Mouse (Mus musculus): ENCODE results near the gene Rnf128. TPM values are rescaled to one million over a fixed set of nuclear protein-coding genes. Genes with fewer than 3 reads are reported as not detected.

The Rnf128 gene
- polyA plus RNA-seq, 1 experiment from 2014 or later = 3.6 TPM

- H3K4me1 ChIP-seq (ENCODE audit: control insufficient read depth, insufficient read depth, low read length) = no peaks in the 10 kb centered on the region
- H3K27me3 ChIP-seq (ENCODE audit: control insufficient read depth, insufficient read depth, low read length) = no peaks in the 10 kb centered on the region
- H3K9ac ChIP-seq (replicated peaks; ENCODE audit: low read length) = no peak overlapping the region
- no peaks in the 10 kb centered on the region for H3K9me3 ChIP-seq (ENCODE audit: control insufficient read depth, low read length)
- no peak for ATAC-seq (ENCODE audit: low FRiP score, low TSS enrichment)
- no peak overlapping the region for H3K4me2 ChIP-seq (ENCODE audit: low read length)
- H3K4me3 ChIP-seq (replicated peaks; ENCODE audit: low read depth, low read length) = no peak overlapping the region
- no peaks in the 10 kb centered on the region for H3K36me3 ChIP-seq (ENCODE audit: control insufficient read depth, insufficient read depth, low read length)
- 80% methylated on average over 5 of the region's 5 CpGs for WGBS
- no peak overlapping the region for H3K27ac ChIP-seq (replicated peaks; ENCODE audit: low read depth, low read length)
- no peak for DNase-seq
Measured at GRCm38 (mm10) chrX:139537641-139538397, 25.3 kb upstream of the Rnf128 start.

- no peaks in the 10 kb centered on the region for H3K9me3 ChIP-seq (ENCODE audit: control insufficient read depth, low read length)
- no peak for ATAC-seq (ENCODE audit: low FRiP score, low TSS enrichment)
- H3K27me3 ChIP-seq (ENCODE audit: control insufficient read depth, insufficient read depth, low read length) = no peaks in the 10 kb centered on the region
- no peak overlapping the region for H3K27ac ChIP-seq (replicated peaks; ENCODE audit: low read depth, low read length)
- no peak for DNase-seq
- no peak overlapping the region for H3K4me2 ChIP-seq (ENCODE audit: low read length)
- no peaks in the 10 kb centered on the region for H3K36me3 ChIP-seq (ENCODE audit: control insufficient read depth, insufficient read depth, low read length)
- H3K4me1 ChIP-seq (ENCODE audit: control insufficient read depth, insufficient read depth, low read length) = no peaks in the 10 kb centered on the region
- no peak overlapping the region for H3K4me3 ChIP-seq (replicated peaks; ENCODE audit: low read depth, low read length)
- 77% methylated on average over 7 of the region's 7 CpGs for WGBS
- H3K9ac ChIP-seq (replicated peaks; ENCODE audit: low read length) = no peak overlapping the region
Measured at GRCm38 (mm10) chrX:139543726-139544125, 19.4 kb upstream of the Rnf128 start.

GRCm38 (mm10) chrX:139550456-139550855, 12.7 kb upstream of the Rnf128 start:
- Histone ChIP-seq H3K4me1 (ENCODE audit: control insufficient read depth, insufficient read depth, low read length) (no peaks in the 10 kb centered on the region), H3K27me3 (ENCODE audit: control insufficient read depth, insufficient read depth, low read length) (no peaks in the 10 kb centered on the region; the same call in 1 of the 2 replicates), H3K4me2 (ENCODE audit: low read length) (no peak overlapping the region), H3K27ac (replicated peaks; ENCODE audit: low read depth, low read length) (no peak overlapping the region), H3K9me3 (ENCODE audit: control insufficient read depth, low read length) (no peaks in the 10 kb centered on the region), H3K36me3 (ENCODE audit: control insufficient read depth, insufficient read depth, low read length) (no peaks in the 10 kb centered on the region), H3K9ac (replicated peaks; ENCODE audit: low read length) (no peak overlapping the region), H3K4me3 (replicated peaks; ENCODE audit: low read depth, low read length) (no peak overlapping the region)
- DNase-seq (no peak), ATAC-seq (ENCODE audit: low FRiP score, low TSS enrichment) (no peak)
- 75% methylated on average over 5 of the region's 5 CpGs for WGBS

GRCm38 (mm10) chrX:139552090-139552489, 11.0 kb upstream of the Rnf128 start:
- Histone ChIP-seq H3K4me2 (ENCODE audit: low read length) (no peak overlapping the region), H3K36me3 (ENCODE audit: control insufficient read depth, insufficient read depth, low read length) (no peaks in the 10 kb centered on the region), H3K4me1 (ENCODE audit: control insufficient read depth, insufficient read depth, low read length) (no peaks in the 10 kb centered on the region), H3K9me3 (ENCODE audit: control insufficient read depth, low read length) (no peaks in the 10 kb centered on the region), H3K27ac (replicated peaks; ENCODE audit: low read depth, low read length) (no peak overlapping the region), H3K9ac (replicated peaks; ENCODE audit: low read length) (no peak overlapping the region), H3K4me3 (replicated peaks; ENCODE audit: low read depth, low read length) (no peak overlapping the region), H3K27me3 (ENCODE audit: control insufficient read depth, insufficient read depth, low read length) (no peaks in the 10 kb centered on the region; the same call in 1 of the 2 replicates)
- no peak for ATAC-seq (ENCODE audit: low FRiP score, low TSS enrichment)
- DNase-seq = no peak
- 85% methylated on average over 2 of the region's 2 CpGs for WGBS

GRCm38 (mm10) chrX:139562255-139562924, 726 bp upstream of the Rnf128 start:
- H3K36me3 ChIP-seq (ENCODE audit: control insufficient read depth, insufficient read depth, low read length) = no peaks in the 10 kb centered on the region
- H3K4me2 ChIP-seq (ENCODE audit: low read length) = no peak overlapping the region
- DNase-seq (no peak), ATAC-seq (ENCODE audit: low FRiP score, low TSS enrichment) (no peak)
- H3K4me3 ChIP-seq (replicated peaks; ENCODE audit: low read depth, low read length) = no peak overlapping the region
- no peak overlapping the region for H3K9ac ChIP-seq (replicated peaks; ENCODE audit: low read length)
- H3K27me3 ChIP-seq (ENCODE audit: control insufficient read depth, insufficient read depth, low read length) = no peaks in the 10 kb centered on the region; the same call in 1 of the 2 replicates
- WGBS = 79% methylated on average over 5 of the region's 5 CpGs
- no peak overlapping the region for H3K27ac ChIP-seq (replicated peaks; ENCODE audit: low read depth, low read length)
- no peaks in the 10 kb centered on the region for H3K9me3 ChIP-seq (ENCODE audit: control insufficient read depth, low read length)
- H3K4me1 ChIP-seq (ENCODE audit: control insufficient read depth, insufficient read depth, low read length) = no peaks in the 10 kb centered on the region

GRCm38 (mm10) chrX:139570054-139570453, 6.9 kb downstream of the Rnf128 start:
- H3K9me3 ChIP-seq (ENCODE audit: control insufficient read depth, low read length) = no peaks in the 10 kb centered on the region
- H3K4me2 ChIP-seq (ENCODE audit: low read length) = no peak overlapping the region
- no peak overlapping the region for H3K27ac ChIP-seq (replicated peaks; ENCODE audit: low read depth, low read length)
- no peaks in the 10 kb centered on the region for H3K4me1 ChIP-seq (ENCODE audit: control insufficient read depth, insufficient read depth, low read length)
- H3K36me3 ChIP-seq (ENCODE audit: control insufficient read depth, insufficient read depth, low read length) = no peaks in the 10 kb centered on the region
- no peak for ATAC-seq (ENCODE audit: low FRiP score, low TSS enrichment)
- no peak overlapping the region for H3K9ac ChIP-seq (replicated peaks; ENCODE audit: low read length)
- H3K27me3 ChIP-seq (ENCODE audit: control insufficient read depth, insufficient read depth, low read length) = no peaks in the 10 kb centered on the region; the same call in 1 of the 2 replicates
- WGBS = 95% methylated on average over 3 of the region's 3 CpGs
- H3K4me3 ChIP-seq (replicated peaks; ENCODE audit: low read depth, low read length) = no peak overlapping the region
- DNase-seq = no peak

GRCm38 (mm10) chrX:139578649-139579278, 15.6 kb downstream of the Rnf128 start:
- no peak overlapping the region for H3K4me3 ChIP-seq (replicated peaks; ENCODE audit: low read depth, low read length)
- no peaks in the 10 kb centered on the region for H3K4me1 ChIP-seq (ENCODE audit: control insufficient read depth, insufficient read depth, low read length)
- no peaks in the 10 kb centered on the region for H3K36me3 ChIP-seq (ENCODE audit: control insufficient read depth, insufficient read depth, low read length)
- WGBS = 74% methylated on average over 6 of the region's 6 CpGs
- no peak overlapping the region for H3K4me2 ChIP-seq (ENCODE audit: low read length)
- ATAC-seq (ENCODE audit: low FRiP score, low TSS enrichment) (no peak), DNase-seq (no peak)
- no peaks in the 10 kb centered on the region for H3K9me3 ChIP-seq (ENCODE audit: control insufficient read depth, low read length)
- H3K27ac ChIP-seq (replicated peaks; ENCODE audit: low read depth, low read length) = no peak overlapping the region
- no peaks in the 10 kb centered on the region for H3K27me3 ChIP-seq (ENCODE audit: control insufficient read depth, insufficient read depth, low read length)
- H3K9ac ChIP-seq (replicated peaks; ENCODE audit: low read length) = no peak overlapping the region

- Histone ChIP-seq H3K4me2 (ENCODE audit: low read length) (no peak overlapping the region), H3K9ac (replicated peaks; ENCODE audit: low read length) (no peak overlapping the region), H3K9me3 (ENCODE audit: control insufficient read depth, low read length) (no peaks in the 10 kb centered on the region), H3K36me3 (ENCODE audit: control insufficient read depth, insufficient read depth, low read length) (no peaks in the 10 kb centered on the region), H3K4me3 (replicated peaks; ENCODE audit: low read depth, low read length) (no peak overlapping the region), H3K4me1 (ENCODE audit: control insufficient read depth, insufficient read depth, low read length) (no peaks in the 10 kb centered on the region), H3K27ac (replicated peaks; ENCODE audit: low read depth, low read length) (no peak overlapping the region), H3K27me3 (ENCODE audit: control insufficient read depth, insufficient read depth, low read length) (no peaks in the 10 kb centered on the region)
- ATAC-seq (ENCODE audit: low FRiP score, low TSS enrichment) (no peak), DNase-seq (no peak)
- 51% methylated on average over 4 of the region's 4 CpGs for WGBS
Measured at GRCm38 (mm10) chrX:139583616-139584015, 20.5 kb downstream of the Rnf128 start.
